Mouse (Mus musculus) G1E (cell line): Measurements from ENCODE around the gene Ppp1r1c.

Experiments
- CTCF ChIP-seq: IDR thresholded peaks from 2 replicates; pipeline ENCODE4 v1.5.1; 2012; ENCODE audit warnings: low read depth, low read length, inconsistent platforms, mixed read lengths
- GATA1 ChIP-seq: IDR thresholded peaks from 2 replicates; pipeline ENCODE4 v1.6.1; 2012; ENCODE audit warnings: borderline replicate concordance, low read length, inconsistent platforms, mixed read lengths

DNA sequence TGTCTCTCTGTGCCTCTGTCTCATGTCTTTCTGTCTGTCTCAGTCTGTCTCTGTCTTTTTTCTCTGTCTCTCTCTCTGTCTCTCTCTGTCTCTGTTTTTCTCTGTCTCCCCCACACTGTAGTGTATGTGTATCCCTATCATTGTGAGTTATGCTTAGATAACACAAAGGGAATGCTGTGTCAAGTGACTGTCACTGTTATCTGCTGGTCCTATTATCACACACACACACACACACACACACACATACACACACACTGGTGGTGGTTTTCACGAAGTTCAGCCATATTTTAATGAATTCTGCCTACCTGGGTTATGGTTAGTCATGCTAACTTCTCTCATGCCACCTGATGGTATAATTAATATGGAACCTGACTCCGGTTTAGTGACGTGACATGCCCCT, 44.1 kb downstream of the Ppp1r1c start:
- no peak for TF ChIP-seq GATA1
- no peak for TF ChIP-seq CTCF
